Mouse (Mus musculus): ENCODE data around the gene Olfr1045. TPM values are rescaled to one million over a fixed set of nuclear protein-coding genes. Genes with fewer than 3 reads are reported as not detected.
"Not testable (repeated sequence)": the region's sequence is repeated elsewhere in the genome, so short reads cannot be mapped to it uniquely, and the experiment has no call there.

Gene Olfr1045
- total RNA-seq (2021): not detected

DNA sequence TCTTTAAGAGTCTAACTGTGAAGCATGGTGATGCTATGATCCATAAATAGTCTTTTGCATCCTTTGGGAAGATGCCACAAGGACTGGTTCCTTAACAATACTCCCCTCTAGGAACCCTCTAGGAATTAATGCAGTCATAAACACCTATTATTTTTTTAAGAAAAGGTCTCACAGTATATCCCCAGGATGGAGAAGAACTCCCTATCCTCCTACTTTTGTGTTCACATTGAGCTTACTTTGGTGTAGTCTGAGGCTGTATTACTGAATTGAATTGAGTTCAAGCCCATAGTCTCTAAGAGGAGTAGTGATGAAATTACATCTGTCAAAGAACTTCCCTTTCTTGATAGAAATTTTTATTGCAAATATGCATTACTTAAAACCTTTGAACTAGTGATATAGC is at the start of gene Olfr1045:
Gene Olfr1045 (minus strand): TSS at position 101 of the 400 bp plus-strand sequence.
- DNase-seq (ENCODE audit: extremely low spot score in 1 of 2, low spot score in 1 of 2): no peak

DNA sequence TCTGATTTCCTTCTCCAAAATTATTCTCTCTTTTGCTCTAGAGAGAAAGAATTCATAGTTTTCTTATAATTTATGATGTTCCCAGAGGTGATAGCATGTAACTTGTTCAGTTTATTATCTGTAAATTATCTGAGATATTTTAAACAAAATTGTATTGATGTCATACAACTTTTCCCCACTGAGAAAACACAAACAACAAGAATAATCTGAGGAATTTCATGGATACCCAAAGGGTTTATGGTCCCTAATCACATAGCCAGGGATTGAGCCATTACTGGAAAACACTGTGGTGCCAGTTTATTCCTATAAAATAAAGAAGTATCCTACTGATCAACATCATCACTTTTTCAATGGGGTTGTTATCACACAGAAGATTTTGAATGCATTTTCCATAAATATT is 37.4 kb upstream of the Olfr1045 start, which contains the start of gene Olfr1048:
Gene Olfr1048 (minus strand): TSS at position 101 of the 400 bp plus-strand sequence.
- DNase-seq (ENCODE audit: extremely low spot score in 1 of 2, low spot score in 1 of 2): no peak

DNA sequence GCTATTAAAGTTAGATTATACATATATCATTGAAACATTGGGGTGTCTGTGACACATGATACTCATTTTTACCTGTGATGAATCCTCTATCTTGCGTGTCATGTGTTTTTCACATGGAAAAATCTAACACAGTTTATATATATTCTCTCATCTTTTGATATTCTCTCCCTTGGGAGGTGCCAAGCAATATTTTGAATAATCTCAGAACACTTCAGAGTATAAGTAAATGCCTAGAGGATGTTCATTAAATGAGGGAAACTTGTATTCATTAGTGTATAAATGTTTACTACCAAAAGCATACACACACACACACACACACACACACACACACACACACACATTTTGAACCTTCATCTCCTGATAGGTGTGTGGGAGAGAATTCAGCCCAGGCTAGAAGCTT is 28.5 kb upstream of the Olfr1045 start, which contains the start of gene Olfr1047:
Gene Olfr1047 (minus strand): TSS at position 101 of the 400 bp plus-strand sequence.
- no peak for DNase-seq (ENCODE audit: extremely low spot score in 1 of 2, low spot score in 1 of 2)

DNA sequence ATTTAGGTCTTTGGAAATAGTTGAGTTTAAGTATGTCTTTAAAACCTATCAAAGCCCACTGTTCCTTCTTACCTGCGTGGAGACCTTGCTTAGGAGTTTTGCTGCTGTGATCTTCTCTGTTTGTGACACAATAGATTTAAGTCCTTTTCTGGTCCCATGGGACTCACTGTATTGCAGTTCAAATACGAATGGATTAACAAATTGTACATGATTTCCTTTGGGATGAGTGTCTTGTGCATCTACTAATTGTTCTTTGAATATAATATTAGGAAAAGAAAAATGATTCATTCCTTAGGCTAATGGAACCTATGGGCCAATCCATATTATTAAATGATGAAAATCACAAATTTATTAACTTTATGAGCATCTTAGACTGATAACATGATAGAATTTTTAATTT is 16.4 kb upstream of the Olfr1045 start, which contains the start of gene Olfr1046:
Gene Olfr1046 (minus strand): TSS at position 101 of the 400 bp plus-strand sequence.
- no peak for DNase-seq (ENCODE audit: extremely low spot score in 1 of 2, low spot score in 1 of 2)

DNA sequence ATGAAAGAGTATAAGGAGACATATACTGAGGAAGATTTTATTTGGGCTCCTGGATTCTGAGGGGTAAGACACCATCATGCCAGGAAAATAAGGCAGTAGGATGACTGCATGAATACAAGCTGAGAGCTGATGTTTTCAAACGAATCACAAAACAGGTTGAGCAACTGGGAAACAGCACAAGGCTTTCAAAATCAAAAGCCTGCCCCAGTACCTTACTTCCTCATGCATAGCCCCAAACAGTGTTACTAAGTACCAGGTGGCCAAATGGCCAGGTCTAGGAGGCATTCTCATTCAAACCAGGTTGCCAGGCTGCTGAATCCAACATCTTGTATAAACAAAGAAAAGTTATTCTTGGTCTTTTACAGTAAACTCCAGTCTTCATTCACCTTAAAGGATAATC is 6.9 kb downstream of the Olfr1045 start:
- no peak for DNase-seq (ENCODE audit: extremely low spot score in 1 of 2, low spot score in 1 of 2)

DNA sequence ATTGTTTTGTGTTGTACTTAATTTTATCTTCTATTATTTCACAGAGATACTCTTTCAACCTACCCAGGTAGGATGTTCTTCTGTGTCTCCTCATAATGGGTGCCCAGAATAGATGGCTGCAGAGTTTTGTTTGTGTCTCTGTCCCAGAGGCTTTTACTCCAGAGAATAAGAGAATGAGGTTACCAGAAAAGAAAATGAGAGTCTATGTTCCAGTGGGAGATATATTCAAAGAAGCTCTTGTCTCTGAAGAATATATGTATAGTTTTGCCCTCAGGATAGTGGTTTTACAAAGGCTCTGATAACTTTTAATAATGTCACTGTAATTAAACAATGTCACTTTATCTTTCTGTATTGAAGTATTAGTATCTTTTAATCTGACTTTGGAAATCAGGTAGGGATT is 17.2 kb downstream of the Olfr1045 start, which contains the start of gene Olfr52:
Gene Olfr52 (minus strand): TSS at position 101 of the 400 bp plus-strand sequence.
- no peak for DNase-seq (ENCODE audit: extremely low spot score in 1 of 2, low spot score in 1 of 2)

DNA sequence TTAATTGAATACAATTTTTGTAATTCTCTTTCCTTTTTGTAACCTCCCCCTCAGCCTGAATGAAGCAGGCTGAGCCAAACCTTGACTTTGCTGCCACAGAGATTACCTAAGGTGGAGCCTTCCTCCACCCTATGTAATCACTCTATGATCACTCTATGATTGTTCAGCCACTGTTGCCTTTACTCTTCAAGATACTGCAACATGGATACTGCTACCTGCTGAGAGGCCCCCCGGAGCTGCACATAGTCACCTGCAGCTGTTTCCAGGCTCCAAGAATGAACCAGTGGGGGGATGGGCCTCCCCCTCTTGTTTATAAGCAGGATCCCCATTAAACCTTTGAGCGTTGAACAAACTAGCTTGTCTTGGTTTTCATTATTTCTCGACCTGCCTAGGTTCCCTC is 22.9 kb downstream of the Olfr1045 start:
- no peak for DNase-seq (ENCODE audit: extremely low spot score in 1 of 2, low spot score in 1 of 2)

DNA sequence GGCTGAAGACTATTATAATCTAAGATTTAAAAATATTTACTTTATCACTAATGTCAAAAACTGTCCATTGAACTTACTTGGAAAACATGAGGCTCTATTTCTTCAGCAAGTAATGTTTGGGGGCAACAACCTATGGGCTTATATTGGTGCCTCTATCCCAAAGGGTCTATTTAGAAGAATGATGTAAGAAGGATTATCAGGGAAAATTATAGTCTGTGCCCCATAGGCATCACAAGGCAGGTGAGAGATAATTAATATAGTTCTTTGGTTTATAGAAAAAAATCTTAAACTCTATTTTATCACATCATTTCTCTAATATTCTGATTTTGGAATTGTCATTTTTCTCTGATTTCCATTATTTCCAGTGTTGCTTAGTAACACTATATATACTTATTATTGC is 25.1 kb downstream of the Olfr1045 start, which contains the start of gene Olfr1044:
Gene Olfr1044 (minus strand): TSS at position 101 of the 400 bp plus-strand sequence.
- no peak for DNase-seq (ENCODE audit: extremely low spot score in 1 of 2, low spot score in 1 of 2)

DNA sequence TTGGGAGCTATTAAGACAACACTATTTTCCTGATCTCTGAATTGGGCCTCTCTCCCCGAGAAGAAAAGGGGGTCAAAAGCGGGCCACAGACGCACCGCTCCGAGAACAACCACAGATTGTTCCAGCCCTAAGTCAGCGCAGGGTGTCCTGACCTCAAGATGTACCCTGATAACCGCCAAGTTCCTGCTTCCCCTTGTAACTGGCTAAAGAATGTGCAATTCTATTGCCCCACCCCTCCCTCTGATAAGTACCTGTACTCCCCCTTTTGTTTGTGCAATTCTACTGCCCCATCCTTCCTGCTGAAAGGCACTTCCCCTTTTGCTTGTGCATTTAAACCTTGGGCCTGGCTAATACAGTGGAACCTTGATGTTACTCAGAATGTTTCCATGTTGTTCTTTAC is 27.4 kb downstream of the Olfr1045 start:
- not testable (repeated sequence) for DNase-seq (ENCODE audit: extremely low spot score in 1 of 2, low spot score in 1 of 2)

DNA sequence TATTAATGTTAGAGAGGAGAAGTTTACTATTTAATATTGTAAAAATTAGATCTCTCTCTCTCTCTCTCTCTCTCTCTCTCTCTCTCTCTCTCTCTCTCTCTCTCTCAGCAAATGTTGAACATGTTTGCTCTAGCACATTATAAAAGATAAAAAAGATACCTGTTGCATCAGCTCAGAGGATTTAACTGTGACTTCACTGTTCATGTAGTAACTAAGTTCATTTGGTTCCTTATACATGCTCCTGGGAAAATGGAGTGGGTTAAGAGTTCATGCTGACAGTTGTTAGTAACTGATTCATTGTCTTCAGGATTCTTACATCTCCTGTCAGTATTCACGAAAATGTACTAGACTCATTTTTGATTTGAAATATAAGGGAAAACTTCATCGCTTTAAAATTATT is 35.4 kb downstream of the Olfr1045 start, which contains the start of gene Olfr1043:
Gene Olfr1043 (minus strand): TSS at position 101 of the 400 bp plus-strand sequence.
- no peak for DNase-seq (ENCODE audit: extremely low spot score in 1 of 2, low spot score in 1 of 2)

DNA sequence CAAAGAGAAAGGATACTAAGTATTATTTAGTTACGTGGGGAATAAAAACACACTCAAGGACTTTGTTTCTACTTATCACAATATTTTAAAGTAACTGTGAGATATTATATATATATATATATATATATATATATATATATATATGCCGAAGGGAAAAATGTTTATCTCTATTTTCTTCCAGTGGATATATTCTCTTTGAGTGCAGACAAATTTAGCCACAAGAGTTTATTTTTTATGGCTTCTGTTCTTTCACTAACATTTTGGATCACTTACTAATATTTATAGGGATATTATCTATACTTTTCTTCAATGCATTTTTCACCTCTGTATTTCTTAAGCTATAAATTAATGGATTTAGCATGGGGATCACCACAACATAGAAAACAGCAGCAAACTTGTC is 41.1 kb downstream of the Olfr1045 start, which contains the start of gene Olfr1042:
Gene Olfr1042 (minus strand): TSS at position 101 of the 400 bp plus-strand sequence.
- DNase-seq (ENCODE audit: extremely low spot score in 1 of 2, low spot score in 1 of 2): no peak

DNA sequence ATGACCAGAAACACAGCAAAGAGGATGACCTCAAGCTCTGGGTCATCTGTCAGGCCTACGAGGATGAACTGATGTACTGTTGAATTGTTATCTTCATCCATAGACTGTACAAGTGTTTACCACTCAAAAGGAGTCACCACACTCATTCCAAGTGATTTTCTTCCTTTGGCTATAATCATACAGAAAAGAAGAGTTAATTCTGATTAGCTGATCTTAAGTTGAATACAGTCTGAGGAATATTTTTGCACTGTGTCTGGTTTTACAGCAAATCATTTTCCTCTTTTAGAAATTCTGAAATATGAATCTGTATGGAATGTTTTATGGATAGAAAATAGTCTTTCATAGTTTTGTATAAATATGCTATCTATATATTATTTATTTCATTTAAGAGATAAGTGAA is 56.2 kb downstream of the Olfr1045 start, which contains the start of gene Olfr1040:
Gene Olfr1040 (minus strand): TSS at position 101 of the 400 bp plus-strand sequence.
- no peak for DNase-seq (ENCODE audit: extremely low spot score in 1 of 2, low spot score in 1 of 2)

Other genes starting within 250 kb of the Olfr1045 start
- gene Olfr1029, start 229.1 kb downstream of the Olfr1045 start, total RNA-seq (2021): not detected
- gene Olfr1030, start 223.7 kb downstream of the Olfr1045 start, total RNA-seq (2021): not detected
- not detected for gene Olfr1031, start 212.7 kb downstream of the Olfr1045 start, total RNA-seq (2021)
- gene Olfr1032, start 197.5 kb downstream of the Olfr1045 start, total RNA-seq (2021): not detected
- gene Olfr1033, start 182.4 kb downstream of the Olfr1045 start, total RNA-seq (2021): not detected
- gene Olfr1034, start 157.1 kb downstream of the Olfr1045 start, total RNA-seq (2021): not detected
- not detected for gene Olfr1036, start 129.0 kb downstream of the Olfr1045 start, total RNA-seq (2021)
- gene Olfr1037, start 115.6 kb downstream of the Olfr1045 start, total RNA-seq (2021): not detected
- gene Olfr1039, start 67.1 kb downstream of the Olfr1045 start, total RNA-seq (2021): not detected
- gene Olfr1040, start 56.3 kb downstream of the Olfr1045 start, total RNA-seq (2021): not detected
- gene Olfr1042, start 41.2 kb downstream of the Olfr1045 start, total RNA-seq (2021): not detected
- gene Olfr1043, start 35.5 kb downstream of the Olfr1045 start, total RNA-seq (2021): not detected
- not detected for gene Olfr1044, start 25.2 kb downstream of the Olfr1045 start, total RNA-seq (2021)
- gene Olfr52, start 17.3 kb downstream of the Olfr1045 start, total RNA-seq (2021): not detected
- gene Olfr1046, start 16.3 kb upstream of the Olfr1045 start, total RNA-seq (2021): not detected
- not detected for gene Olfr1047, start 28.4 kb upstream of the Olfr1045 start, total RNA-seq (2021)
- gene Olfr1048, start 37.3 kb upstream of the Olfr1045 start, total RNA-seq (2021): not detected
- not detected for gene Olfr1049, start 55.3 kb upstream of the Olfr1045 start, total RNA-seq (2021)
- gene Olfr1051, start 76.1 kb upstream of the Olfr1045 start, total RNA-seq (2021): not detected
- gene Olfr1052, start 89.4 kb upstream of the Olfr1045 start, total RNA-seq (2021): not detected
- not detected for gene Olfr1053, start 112.3 kb upstream of the Olfr1045 start, total RNA-seq (2021)
- gene Olfr1054, start 132.4 kb upstream of the Olfr1045 start, total RNA-seq (2021): not detected
- gene Olfr1055, start 147.3 kb upstream of the Olfr1045 start, total RNA-seq (2021): not detected
- gene Olfr1056, start 159.5 kb upstream of the Olfr1045 start, total RNA-seq (2021): not detected
- gene Olfr1057, start 175.4 kb upstream of the Olfr1045 start, total RNA-seq (2021): not detected
- not detected for gene Olfr1058, start 185.6 kb upstream of the Olfr1045 start, total RNA-seq (2021)
- gene Olfr1061, start 211.0 kb upstream of the Olfr1045 start, total RNA-seq (2021): not detected
- not detected for gene Olfr1062, start 223.7 kb upstream of the Olfr1045 start, total RNA-seq (2021)
- gene Olfr1065, start 247.6 kb upstream of the Olfr1045 start, total RNA-seq (2021): not detected